Mouse (Mus musculus) ES-CJ7 (cell line): ENCODE measurements around the gene Apbb2.
A peak's percentile ranks its signal among the peaks of the same experiment; 100 is the strongest.

ENCODE experiments used
- DNase-seq: peaks from one replicate; pipeline ENCODE4 v3.0.0; 2011; ENCODE audit warnings: low read depth, low spot score

Apbb2 gene

DNA sequence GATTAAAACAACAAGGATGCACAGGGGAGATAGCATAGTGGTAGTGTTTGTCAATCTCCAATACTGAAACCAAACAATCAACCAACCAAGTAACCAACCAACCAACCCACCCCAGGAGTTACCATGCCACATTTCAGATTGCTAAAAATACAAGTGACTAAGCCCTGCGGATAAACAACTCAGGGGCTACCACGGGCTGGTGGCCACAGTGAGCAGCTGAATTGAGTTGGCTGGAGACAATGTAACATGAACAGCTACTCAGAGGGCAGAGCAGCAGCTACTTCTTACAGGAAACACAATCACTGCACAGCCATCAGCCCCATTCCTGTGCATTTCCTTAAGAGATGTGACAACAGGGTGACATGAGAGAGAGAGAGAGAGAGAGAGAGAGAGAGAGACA is 274.4 kb downstream of the Apbb2 start:
- no peak for DNase-seq

DNA sequence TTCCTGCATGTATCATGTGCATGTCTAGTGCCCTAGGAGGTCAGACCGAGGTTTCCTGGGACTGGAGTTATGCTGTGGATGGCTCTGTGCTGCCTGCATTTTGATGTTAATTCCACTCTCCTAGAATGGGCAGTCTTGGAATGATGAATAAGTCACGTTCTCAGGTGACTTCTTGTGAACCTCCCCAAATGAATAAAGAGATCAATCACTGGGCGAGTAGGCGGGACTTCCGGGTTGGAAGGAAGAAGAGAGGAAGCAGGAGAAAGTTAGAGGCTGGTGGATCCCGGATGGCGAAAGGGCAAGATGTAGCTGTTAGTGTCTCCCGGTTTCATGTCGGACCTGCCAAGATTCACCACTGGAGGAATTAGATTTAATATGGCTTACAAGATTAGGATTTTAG is 276.3 kb downstream of the Apbb2 start:
- peak; percentile 90 for DNase-seq

DNA sequence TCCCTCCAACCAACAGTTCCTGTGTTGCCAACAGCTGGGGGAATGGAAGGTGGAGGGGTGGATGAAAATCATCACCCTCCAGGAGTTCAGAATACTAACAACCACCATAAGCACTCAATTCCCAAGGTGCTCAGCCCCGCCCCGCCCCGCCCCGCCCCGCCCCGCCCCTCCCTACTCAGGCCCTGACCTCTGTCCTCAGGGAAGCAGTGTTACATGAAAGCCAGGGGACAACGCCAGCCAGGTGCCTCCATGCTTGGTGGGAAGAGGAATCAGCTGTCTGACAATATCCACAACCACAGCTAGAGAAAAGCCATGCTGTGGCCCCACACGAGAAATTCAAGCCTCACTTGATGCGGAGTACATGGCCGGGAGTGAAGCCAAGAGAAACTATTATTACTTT is 276.7 kb downstream of the Apbb2 start:
- peak; percentile 40 for DNase-seq

- DNase-seq: no peak
These were observed 278.1 kb downstream of the Apbb2 start for GRCm38 (mm10) chr5:66340356-66341102.

GRCm38 (mm10) chr5:66338583-66338982 is 280.0 kb downstream of the Apbb2 start:
- DNase-seq: peak; percentile 75

GRCm38 (mm10) chr5:66337969-66338345 is 280.6 kb downstream of the Apbb2 start:
- no peak for DNase-seq

- peak; percentile 54 for DNase-seq
These were observed 281.3 kb downstream of the Apbb2 start for GRCm38 (mm10) chr5:66337025-66337968.

DNA sequence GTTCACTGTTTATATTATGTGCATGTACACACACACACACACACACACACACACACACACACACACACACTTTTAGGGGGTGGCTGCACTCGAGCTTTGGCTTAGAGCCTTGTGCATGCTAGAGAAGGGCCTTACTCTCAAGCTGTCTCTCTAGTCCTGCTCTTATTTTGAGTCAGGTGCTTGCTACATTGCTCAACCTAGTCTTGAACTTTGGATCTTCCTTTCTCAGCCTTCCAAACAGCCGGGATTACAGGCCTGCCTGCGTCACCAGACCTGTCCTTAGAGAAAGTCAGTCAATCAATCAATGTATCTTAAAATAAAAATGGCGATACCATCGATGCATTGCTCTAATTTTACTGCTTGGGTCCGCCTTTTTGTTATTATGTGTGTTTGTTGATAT is 287.8 kb downstream of the Apbb2 start:
- no peak for DNase-seq

DNA sequence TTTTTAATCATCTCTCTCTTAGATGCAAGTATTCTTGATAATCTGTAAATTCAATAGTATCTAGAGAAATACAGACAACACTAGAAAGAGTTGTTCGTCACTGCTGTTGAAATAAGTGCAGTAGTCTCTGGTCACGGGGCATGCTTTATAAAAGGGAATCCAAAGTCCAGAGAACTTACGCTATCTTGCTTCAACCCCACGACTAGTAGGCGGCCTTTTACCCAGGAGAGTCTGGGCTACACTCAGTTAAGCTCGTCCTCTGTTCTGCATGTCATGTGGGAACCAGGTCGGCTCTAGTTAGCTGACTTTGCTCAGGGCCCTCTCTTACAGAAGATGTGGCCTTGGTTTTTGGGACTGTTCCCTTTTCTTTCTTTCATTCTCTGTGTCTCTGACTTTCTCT is 289.8 kb downstream of the Apbb2 start:
- DNase-seq: no peak

- DNase-seq: no peak
These were observed 290.4 kb downstream of the Apbb2 start for GRCm38 (mm10) chr5:66327949-66328726.

GRCm38 (mm10) chr5:66326395-66326794 is 292.2 kb downstream of the Apbb2 start:
- DNase-seq: no peak

DNA sequence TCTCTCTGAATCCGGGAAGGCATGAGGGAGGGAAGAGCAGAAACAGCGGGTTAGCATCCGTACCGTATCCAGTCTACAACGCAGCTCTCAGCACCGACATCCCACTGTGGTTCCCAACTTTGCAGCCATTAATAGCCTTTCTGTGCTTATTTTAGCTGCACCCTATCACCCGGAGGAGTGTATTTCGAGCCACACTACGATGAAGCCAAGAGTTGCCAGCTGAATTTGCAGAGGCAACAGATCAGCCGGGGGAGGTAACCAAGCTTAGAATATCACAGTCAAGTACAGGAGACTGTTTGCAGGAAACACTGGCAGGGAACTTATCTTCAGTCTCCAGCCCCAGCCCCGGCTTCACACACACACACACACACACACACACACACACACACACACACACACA is 295.0 kb downstream of the Apbb2 start:
- no peak for DNase-seq

DNA sequence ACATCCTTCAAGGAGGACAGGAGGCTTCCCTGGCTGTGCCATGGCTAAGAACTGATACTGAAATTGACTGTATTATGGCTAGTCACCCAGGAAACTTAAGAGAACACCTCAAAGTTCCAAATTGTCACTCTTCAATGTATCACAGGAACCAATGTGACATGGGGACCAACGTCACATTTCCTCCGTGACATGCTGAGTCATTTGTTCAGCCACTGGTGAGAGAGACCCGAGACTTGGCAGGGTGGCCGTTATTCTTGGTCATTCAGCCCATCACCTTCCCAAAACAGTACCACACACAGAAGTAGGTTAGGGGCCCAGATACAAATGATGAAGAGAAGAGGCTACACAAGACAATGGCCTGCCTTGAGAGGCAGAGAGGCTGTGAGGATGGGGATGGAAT is 295.5 kb downstream of the Apbb2 start:
- DNase-seq: no peak

GRCm38 (mm10) chr5:66319827-66320404 is 298.7 kb downstream of the Apbb2 start:
- DNase-seq: no peak

GRCm38 (mm10) chr5:66319341-66319740 is 299.2 kb downstream of the Apbb2 start:
- DNase-seq: peak; percentile 83

GRCm38 (mm10) chr5:66315791-66316190 is 302.8 kb downstream of the Apbb2 start:
- no peak for DNase-seq

- no peak for DNase-seq
These were observed 307.8 kb downstream of the Apbb2 start for GRCm38 (mm10) chr5:66310806-66311205.

DNA sequence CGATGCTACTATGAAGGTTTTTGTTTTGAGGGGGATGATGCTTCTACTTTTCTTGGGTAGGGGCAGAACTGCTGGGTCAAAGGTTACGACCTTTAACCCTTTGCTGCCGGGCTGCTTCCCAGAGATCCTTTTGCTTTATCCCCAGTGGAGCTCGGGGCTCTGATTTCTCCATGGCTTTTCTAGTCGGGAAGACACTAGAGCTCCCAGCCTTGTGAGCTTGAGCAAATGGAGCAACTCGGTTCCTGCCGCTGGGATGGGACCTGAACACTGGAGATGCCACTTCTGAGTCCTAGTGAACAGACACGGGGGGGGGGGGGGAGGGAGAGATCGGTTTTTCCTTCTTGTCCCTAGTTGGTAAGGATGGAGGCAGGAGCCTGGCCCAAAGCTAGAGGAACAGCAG is 308.3 kb downstream of the Apbb2 start:
- no peak for DNase-seq

GRCm38 (mm10) chr5:66305511-66305910 is 313.1 kb downstream of the Apbb2 start:
- DNase-seq: no peak

GRCm38 (mm10) chr5:66304300-66305067 is 314.1 kb downstream of the Apbb2 start:
- DNase-seq: no peak

DNA sequence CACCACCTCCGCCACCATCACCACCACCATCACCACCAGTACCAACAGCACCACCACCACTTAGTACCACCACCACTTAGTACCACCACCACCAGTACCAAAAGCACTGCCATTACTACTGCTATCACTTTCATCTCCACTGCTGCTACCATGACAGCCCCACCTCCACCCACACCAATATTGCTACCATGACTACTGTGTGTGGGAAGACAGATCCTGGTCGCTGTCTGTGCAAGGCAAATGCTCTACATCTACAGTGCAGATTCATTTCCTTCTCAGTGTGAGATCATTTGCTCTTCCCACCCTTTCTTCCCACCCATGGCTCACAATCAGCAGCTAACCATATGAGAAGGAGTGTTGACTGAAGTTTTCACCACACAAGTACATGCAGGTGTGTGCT is 315.7 kb downstream of the Apbb2 start:
- DNase-seq: no peak
